ENCODE assay signal across 8 mouse cellular contexts in the genomic region with DNA sequence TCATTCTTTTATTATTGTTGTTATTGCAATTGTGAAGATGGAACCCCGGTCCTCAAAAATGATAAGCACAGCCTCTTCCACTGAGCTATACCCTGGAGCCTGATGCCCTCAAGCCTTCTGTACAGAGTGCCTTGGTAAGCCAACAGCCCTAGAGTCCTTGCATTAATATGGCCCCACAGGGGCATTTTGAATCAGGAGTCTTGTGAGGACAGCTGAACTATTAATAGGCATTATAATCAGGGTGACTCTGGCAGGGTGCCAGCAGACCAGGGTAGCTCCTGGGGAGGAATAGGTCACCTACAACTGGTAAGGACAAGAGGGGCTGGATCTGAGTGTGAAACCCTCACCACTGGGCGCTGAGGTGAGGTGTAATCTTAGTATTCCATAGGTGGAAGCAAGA. TPM values are rescaled to one million over a fixed set of nuclear protein-coding genes. Genes with fewer than 3 reads are reported as not detected.
DNase-seq lines count a peak whose midpoint lies in the region; ATAC-seq and TF ChIP-seq lines count a peak whose summit lies in the region.

No protein-coding gene starts in this region.

- H3K36me3 ChIP-seq in hindbrain, embryonic 14.5 days (replicated peaks; ENCODE audit: control insufficient read depth, insufficient read depth), result no peaks in the 10 kb centered on the region
- H3K36me3 ChIP-seq in liver, embryonic 12.5 days, result peaks cover 27% of the 10 kb centered on the region

- 57% methylated on average over 2 of the region's 2 CpGs for WGBS in hindbrain, embryonic 14.5 days
- 41% methylated on average over 2 of the region's 2 CpGs for WGBS in liver, embryonic 12.5 days (ENCODE audit: insufficient replicate concordance)

- DNase-seq in lung, postnatal 10 days, result peak; percentile 56
- DNase-seq in lung, postnatal 25 days (ENCODE audit: low spot score), result no peak
- no peak for DNase-seq in hindbrain, embryonic 14.5 days (ENCODE audit: low spot score)
- DNase-seq in frontal cortex, postnatal 14 days (ENCODE audit: low spot score in 2 of 2), result no peak
- DNase-seq in embryo, embryonic 9.5 days (ENCODE audit: extremely low spot score), result no peak
- DNase-seq in ovary, postnatal 14 days (ENCODE audit: low spot score), result no peak

- H3K4me1 ChIP-seq in embryonic fibroblast, embryonic 13.5 days (ENCODE audit: control insufficient read depth, insufficient read depth, low read length), result 0 out of 2 replicates have a peak, but pooled peaks cover 4% of the 10 kb centered on the region
- H3K4me1 ChIP-seq in hindbrain, embryonic 14.5 days (replicated peaks; ENCODE audit: control insufficient read depth, insufficient read depth, low read length), result peaks cover 9% of the 10 kb centered on the region; the same call in 1 of the 2 replicates
- H3K4me1 ChIP-seq in liver, embryonic 12.5 days, result peaks cover 45% of the 10 kb centered on the region

- H3K4me2 ChIP-seq in hindbrain, embryonic 14.5 days (replicated peaks), result peak overlapping the region; percentile 96
- peak overlapping the region; percentile 97 for H3K4me2 ChIP-seq in liver, embryonic 12.5 days

- no peak overlapping the region for H3K27ac ChIP-seq in embryonic fibroblast, embryonic 13.5 days (ENCODE audit: insufficient read depth, low read length)
- 0 out of 2 replicates have a peak overlapping the region, but pooled peaks have one; percentile 60 for H3K27ac ChIP-seq in hindbrain, embryonic 14.5 days
- H3K27ac ChIP-seq in liver, embryonic 12.5 days, result peak overlapping the region; percentile 62

- no peaks in the 10 kb centered on the region for H3K9me3 ChIP-seq in hindbrain, embryonic 14.5 days (ENCODE audit: control insufficient read depth, low read length)
- H3K9me3 ChIP-seq in liver, embryonic 12.5 days (replicated peaks), result peaks cover 4% of the 10 kb centered on the region

- no peak for TF ChIP-seq CTCF in embryonic fibroblast, embryonic 13.5 days (IDR thresholded peaks at IDR 0.05; ENCODE audit: borderline replicate concordance, insufficient read depth, low read length)

- no peaks in the 10 kb centered on the region for H3K27me3 ChIP-seq in hindbrain, embryonic 14.5 days (ENCODE audit: control insufficient read depth, insufficient read depth, low read length)
- H3K27me3 ChIP-seq in liver, embryonic 12.5 days (replicated peaks), result no peaks in the 10 kb centered on the region

- peak overlapping the region; percentile 41 for H3K9ac ChIP-seq in hindbrain, embryonic 14.5 days
- peak overlapping the region; percentile 71 for H3K9ac ChIP-seq in liver, embryonic 12.5 days

- H3K4me3 ChIP-seq in embryonic fibroblast, embryonic 13.5 days (ENCODE audit: insufficient read depth, low read length), result peak overlapping the region; percentile 65
- peak overlapping the region; percentile 53 for H3K4me3 ChIP-seq in hindbrain, embryonic 14.5 days (replicated peaks; ENCODE audit: low read length)
- H3K4me3 ChIP-seq in liver, embryonic 12.5 days, result peak overlapping the region; percentile 79

- ATAC-seq in hindbrain, embryonic 14.5 days (ENCODE audit: low FRiP score), result no peak
- ATAC-seq in liver, embryonic 12.5 days, result no peak

- no peak for TF ChIP-seq POLR2A in embryonic fibroblast, embryonic 13.5 days (IDR thresholded peaks at IDR 0.05; ENCODE audit: low read depth, low read length)

RNA-seq across cellular contexts. Expression of gene Gins2, which starts 0.8 kb away (rescaled TPM):
- polyA plus RNA-seq in embryonic fibroblast, embryonic 13.5 days (2011; ENCODE audit: insufficient read length, low read depth, missing spikeins), result 31.3 and 33.7 TPM in 2 replicates
- polyA plus RNA-seq in hindbrain, embryonic 14.5 days (2014; fragmentation: Nextera tagmentation; extraction: Ambion mirVana), result 17.5 and 18.2 TPM in 2 replicates
- 77.5 and 81.2 TPM in 2 replicates for polyA plus RNA-seq in liver, embryonic 12.5 days (2016; fragmentation: Nextera tagmentation; extraction: Ambion mirVana)

RNA-seq across cellular contexts. Expression of gene 1190005I06Rik, which starts 57.5 kb away (rescaled TPM):
- 0.75 and 2.2 TPM in 2 replicates for polyA plus RNA-seq in embryonic fibroblast, embryonic 13.5 days (2011; ENCODE audit: insufficient read length, low read depth, missing spikeins)
- polyA plus RNA-seq in hindbrain, embryonic 14.5 days (2014; fragmentation: Nextera tagmentation; extraction: Ambion mirVana), result 12.4 and 15.4 TPM in 2 replicates
- polyA plus RNA-seq in liver, embryonic 12.5 days (2016; fragmentation: Nextera tagmentation; extraction: Ambion mirVana), result 0.83 and 1.3 TPM in 2 replicates
